12 mouse cellular contexts compared by ENCODE assay signal in the genomic region with DNA sequence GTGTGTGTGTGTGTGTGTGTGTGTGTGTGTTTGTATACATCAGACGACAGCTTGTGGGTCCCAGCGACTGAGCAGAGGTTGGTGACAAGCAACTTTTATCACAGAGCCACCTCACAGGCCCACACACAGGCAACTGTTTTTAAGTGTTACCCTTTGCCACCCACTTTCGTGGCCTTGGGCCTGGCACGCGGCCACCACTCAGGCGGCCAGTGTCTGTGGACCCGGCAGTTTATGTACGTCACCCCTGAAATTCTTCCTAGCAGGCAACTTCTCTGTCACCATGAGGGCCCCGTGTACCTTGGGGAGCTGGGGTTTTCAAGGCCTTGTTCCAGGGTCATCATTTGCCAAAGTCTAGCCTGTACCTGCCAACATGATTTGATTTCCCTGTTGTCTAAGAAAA. TPM values are rescaled to one million over a fixed set of nuclear protein-coding genes. Genes with fewer than 3 reads are reported as not detected.
"Had no signal": no experiment of that assay in that cellular context is flagged by ENCODE, and none has a peak within 500 bp of the region (broad histone marks: within the 10 kb centered on the region; RNA-seq: fewer than 3 reads in every experiment).

No protein-coding gene starts in this region.

- DNase-seq: kidney, adult 11 months; kidney, adult 8-10 months; kidney, postnatal 10 days; layer of hippocampus, postnatal 36 days; liver; lung, adult 18-20 months; retina, postnatal 1 day; right cerebral cortex, postnatal 25 days; spleen, adult 18-20 months; thymus, postnatal 25 days had no signal

RNA-seq across cellular contexts. Expression of a gene that starts 26.8 kb away (rescaled TPM):
- polyA plus RNA-seq: liver, embryonic 15.5 days; macrophage had no signal
